ENCODE assay signal across 8 mouse cellular contexts in genomic region chr17:84181502-84182310, GRCm38 (mm10). TPM values are rescaled to one million over a fixed set of nuclear protein-coding genes. Genes with fewer than 3 reads are reported as not detected.
DNase-seq lines count a peak whose midpoint lies in the region; ATAC-seq lines count a peak whose summit lies in the region.

No protein-coding gene starts in this region.

- no peaks in the 10 kb centered on the region for H3K27me3 ChIP-seq in heart, embryonic 14.5 days (ENCODE audit: control insufficient read depth, insufficient read depth, low read length)
- H3K27me3 ChIP-seq in kidney, embryonic 16.5 days (ENCODE audit: insufficient read depth, low read length) = no peaks in the 10 kb centered on the region

- H3K9me3 ChIP-seq in heart, embryonic 14.5 days (ENCODE audit: control insufficient read depth, low read length) = no peaks in the 10 kb centered on the region
- no peaks in the 10 kb centered on the region for H3K9me3 ChIP-seq in kidney, embryonic 16.5 days (ENCODE audit: low read length)

- no peak overlapping the region for H3K4me3 ChIP-seq in heart, embryonic 14.5 days (ENCODE audit: control insufficient read depth in 1 of 2, insufficient read depth in 1 of 2, low read depth in 1 of 2, low read length in 2 of 2)
- no peak overlapping the region for H3K4me3 ChIP-seq in kidney, embryonic 16.5 days (ENCODE audit: low read length)

- H3K27ac ChIP-seq in heart, embryonic 14.5 days (replicated peaks in 1 of 2; ENCODE audit: control insufficient read depth in 1 of 2, insufficient read depth in 1 of 2, low read depth in 2 of 2, low read length in 2 of 2) = peak overlapping the region; percentile 58 to 73
- H3K27ac ChIP-seq in kidney, embryonic 16.5 days (ENCODE audit: low read length) = peak overlapping the region; percentile 95

- H3K36me3 ChIP-seq in heart, embryonic 14.5 days (ENCODE audit: control insufficient read depth, insufficient read depth, low read length) = peaks cover 15% of the 10 kb centered on the region; the same call in 1 of the 2 replicates
- peaks cover 17% of the 10 kb centered on the region for H3K36me3 ChIP-seq in kidney, embryonic 16.5 days (ENCODE audit: insufficient read depth, low read length)

- peak; percentile 52 for DNase-seq in retina, postnatal 1 day
- DNase-seq in retina, embryonic 14.5 days (ENCODE audit: low spot score) = no peak
- DNase-seq in c-Kit-positive CD71-positive TER-119-positive erythroid progenitor cells, embryonic 14.5 days (ENCODE audit: low spot score) = peak; percentile 56
- peak; percentile 82 for DNase-seq in lung, postnatal 36 days
- DNase-seq in spleen, postnatal 36 days (ENCODE audit: low spot score in 2 of 2) = peak; percentile 84 to 86

- H3K9ac ChIP-seq in heart, embryonic 14.5 days (ENCODE audit: low read length) = no peak overlapping the region
- peak overlapping the region; percentile 30; the same call in 1 of the 2 replicates for H3K9ac ChIP-seq in kidney, embryonic 16.5 days (replicated peaks; ENCODE audit: low read length)

- 58% methylated on average over 16 of the region's 18 CpGs for WGBS in heart, embryonic 14.5 days
- 64% methylated on average over 18 of the region's 18 CpGs for WGBS in kidney, embryonic 16.5 days

- ATAC-seq in heart, embryonic 14.5 days (ENCODE audit: insufficient number of reproducible peaks, insufficient read depth, low FRiP score, low read depth) = no peak
- ATAC-seq in kidney, embryonic 16.5 days (ENCODE audit: low FRiP score, low TSS enrichment) = no peak
- ATAC-seq in frontal cortex, adult (ENCODE audit: low TSS enrichment) = no peak

- H3K4me2 ChIP-seq in heart, embryonic 14.5 days (ENCODE audit: low read length) = peak overlapping the region; percentile 56; the same call in 1 of the 2 replicates
- no peak overlapping the region for H3K4me2 ChIP-seq in kidney, embryonic 16.5 days (replicated peaks; ENCODE audit: low read depth, low read length)

- peaks cover 20 to 42% of the 10 kb centered on the region in 2 experiments for H3K4me1 ChIP-seq in heart, embryonic 14.5 days (ENCODE audit: control insufficient read depth in 2 of 2, insufficient read depth in 2 of 2, low read length in 2 of 2)
- peaks cover 47% of the 10 kb centered on the region for H3K4me1 ChIP-seq in kidney, embryonic 16.5 days (ENCODE audit: insufficient read depth, low read length)

RNA-seq across cellular contexts. Expression of gene Zfp36l2, which starts 6.0 kb away (rescaled TPM):
- 8.5 and 9.6 TPM in 2 replicates for polyA plus RNA-seq in heart, embryonic 14.5 days (2014; fragmentation: Nextera tagmentation; extraction: Ambion mirVana)
- polyA plus RNA-seq in kidney, embryonic 16.5 days (2015; fragmentation: Nextera tagmentation; extraction: Ambion mirVana) = 9.5 and 11.4 TPM in 2 replicates
